Mouse (Mus musculus): ENCODE results near the gene Endov. TPM values are rescaled to one million over a fixed set of nuclear protein-coding genes. Genes with fewer than 3 reads are reported as not detected.
A peak's percentile ranks its signal among the peaks of the same experiment; 100 is the strongest.

Endov gene
- polyA plus RNA-seq, 1 experiment from 2014 or later = 15.7 TPM

GRCm38 (mm10) chr11:119545281-119545680, 54.1 kb downstream of the Endov start:
- 55% methylated on average over 3 of the region's 3 CpGs for WGBS

DNA sequence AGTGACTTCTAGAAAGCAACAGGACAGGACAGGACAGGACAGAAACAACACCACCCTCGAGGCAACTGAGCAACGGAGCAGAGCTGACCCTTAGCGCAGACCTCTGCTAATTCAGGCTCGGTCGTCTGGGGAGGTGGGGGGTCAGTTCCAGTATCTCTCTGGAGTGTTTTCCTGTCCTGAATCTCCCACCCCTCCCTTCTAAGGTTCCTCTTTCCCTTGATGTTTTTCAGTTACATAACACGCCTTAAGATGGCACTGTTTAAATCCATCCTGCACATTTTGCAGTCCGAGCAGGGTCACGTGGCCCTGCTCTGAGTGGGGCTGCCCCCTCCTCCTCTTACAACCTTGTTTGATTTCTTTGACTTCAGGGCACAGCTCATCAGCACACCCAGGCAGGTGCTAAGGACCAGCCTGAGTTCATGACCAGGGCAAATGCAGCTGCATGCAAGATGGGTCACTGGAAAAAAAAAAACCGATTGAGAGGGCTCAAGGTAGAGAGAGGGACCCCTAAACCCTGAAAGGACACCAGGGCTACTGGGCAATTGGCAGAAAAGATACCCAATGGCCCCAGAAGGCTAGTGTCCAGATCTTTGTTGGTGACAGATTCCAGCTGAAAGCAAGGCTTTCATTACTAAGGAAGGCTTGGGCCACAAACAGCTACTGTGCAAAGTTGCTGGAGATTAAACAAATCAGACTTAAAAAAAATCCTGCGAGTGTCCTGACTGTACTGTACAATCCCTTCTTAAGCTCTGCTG, 54.8 kb downstream of the Endov start:
- H3K36me3 ChIP-seq (ENCODE audit: control insufficient read depth, insufficient read depth, low read length) = no peaks in the 10 kb centered on the region
- H3K27me3 ChIP-seq (ENCODE audit: control insufficient read depth, insufficient read depth, low read length) = peaks cover 40% of the 10 kb centered on the region
- H3K9ac ChIP-seq (replicated peaks; ENCODE audit: low read depth, low read length) = no peak overlapping the region
- no peaks in the 10 kb centered on the region for H3K9me3 ChIP-seq (ENCODE audit: control insufficient read depth, low read depth, low read length)
- ATAC-seq (ENCODE audit: insufficient number of reproducible peaks, insufficient read depth, low FRiP score, low read depth) = no peak
- H3K4me1 ChIP-seq (ENCODE audit: control insufficient read depth, insufficient read depth, low read length) = peaks cover 30% of the 10 kb centered on the region
- peak overlapping the region; percentile 99; the same call in 1 of the 2 replicates for H3K4me2 ChIP-seq (replicated peaks; ENCODE audit: low read depth, low read length)
- WGBS = 8% methylated on average over 10 of the region's 10 CpGs
- no peak overlapping the region for H3K27ac ChIP-seq (ENCODE audit: low read length)
- H3K4me3 ChIP-seq (ENCODE audit: low read depth, low read length) = no peak overlapping the region

More at GRCm38 (mm10) chr11:119545281-119545680, 54.1 kb downstream of the Endov start:
- Histone ChIP-seq H3K36me3 (ENCODE audit: control insufficient read depth, insufficient read depth, low read length) (no peaks in the 10 kb centered on the region), H3K9me3 (ENCODE audit: control insufficient read depth, low read depth, low read length) (no peaks in the 10 kb centered on the region), H3K27me3 (ENCODE audit: control insufficient read depth, insufficient read depth, low read length) (peaks cover 34% of the 10 kb centered on the region), H3K4me1 (ENCODE audit: control insufficient read depth, insufficient read depth, low read length) (peaks cover 30% of the 10 kb centered on the region), H3K27ac (ENCODE audit: low read length) (no peak overlapping the region), H3K9ac (replicated peaks; ENCODE audit: low read depth, low read length) (no peak overlapping the region), H3K4me2 (replicated peaks; ENCODE audit: low read depth, low read length) (no peak overlapping the region), H3K4me3 (ENCODE audit: low read depth, low read length) (no peak overlapping the region)
- no peak for ATAC-seq (ENCODE audit: insufficient number of reproducible peaks, insufficient read depth, low FRiP score, low read depth)

GRCm38 (mm10) chr11:119546496-119547182, 55.5 kb downstream of the Endov start:
- peaks cover 30% of the 10 kb centered on the region for H3K4me1 ChIP-seq (ENCODE audit: control insufficient read depth, insufficient read depth, low read length)
- ATAC-seq (ENCODE audit: insufficient number of reproducible peaks, insufficient read depth, low FRiP score, low read depth) = no peak
- H3K9ac ChIP-seq (replicated peaks; ENCODE audit: low read depth, low read length) = no peak overlapping the region
- H3K27ac ChIP-seq (ENCODE audit: low read length) = no peak overlapping the region
- WGBS = 2% methylated on average over 44 of the region's 46 CpGs
- H3K36me3 ChIP-seq (ENCODE audit: control insufficient read depth, insufficient read depth, low read length) = no peaks in the 10 kb centered on the region
- no peaks in the 10 kb centered on the region for H3K9me3 ChIP-seq (ENCODE audit: control insufficient read depth, low read depth, low read length)
- peak overlapping the region; percentile 57 for H3K4me3 ChIP-seq (ENCODE audit: low read depth, low read length)
- peak overlapping the region; percentile 99 for H3K4me2 ChIP-seq (replicated peaks; ENCODE audit: low read depth, low read length)
- peaks cover 42% of the 10 kb centered on the region for H3K27me3 ChIP-seq (ENCODE audit: control insufficient read depth, insufficient read depth, low read length)

GRCm38 (mm10) chr11:119547183-119547921, 56.2 kb downstream of the Endov start, which contains the start of gene Nptx1:
Gene Nptx1 (minus strand): TSS chr11:119547753.
- no peak within 1 kb of the TSS for H3K27ac ChIP-seq (ENCODE audit: low read length)
- peak within 1 kb of the TSS; percentile 36; the same call in 1 of the 2 replicates for H3K9ac ChIP-seq (replicated peaks; ENCODE audit: low read depth, low read length)
- peak within 1 kb of the TSS; percentile 99 for H3K4me2 ChIP-seq (replicated peaks; ENCODE audit: low read depth, low read length)
- WGBS = under 1% methylated on average over 72 of the region's 90 CpGs
- peaks cover 30% of the 10 kb centered on the region for H3K4me1 ChIP-seq (ENCODE audit: control insufficient read depth, insufficient read depth, low read length)
- ATAC-seq (ENCODE audit: insufficient number of reproducible peaks, insufficient read depth, low FRiP score, low read depth) = peak; percentile 25; the same call in 1 of the 2 replicates
- H3K9me3 ChIP-seq (ENCODE audit: control insufficient read depth, low read depth, low read length) = no peaks in the 10 kb centered on the region
- peak within 1 kb of the TSS; percentile 57 for H3K4me3 ChIP-seq (ENCODE audit: low read depth, low read length)
- H3K36me3 ChIP-seq (ENCODE audit: control insufficient read depth, insufficient read depth, low read length) = no peaks in the 10 kb centered on the region
- H3K27me3 ChIP-seq (ENCODE audit: control insufficient read depth, insufficient read depth, low read length) = peaks cover 42% of the 10 kb centered on the region

GRCm38 (mm10) chr11:119547951-119548591, 56.9 kb downstream of the Endov start:
- 1% methylated on average over 38 of the region's 39 CpGs for WGBS
- Histone ChIP-seq H3K4me1 (ENCODE audit: control insufficient read depth, insufficient read depth, low read length) (peaks cover 35% of the 10 kb centered on the region), H3K27ac (ENCODE audit: low read length) (no peak overlapping the region), H3K27me3 (ENCODE audit: control insufficient read depth, insufficient read depth, low read length) (peaks cover 42% of the 10 kb centered on the region), H3K4me3 (ENCODE audit: low read depth, low read length) (peak overlapping the region; percentile 57), H3K9me3 (ENCODE audit: control insufficient read depth, low read depth, low read length) (no peaks in the 10 kb centered on the region), H3K36me3 (ENCODE audit: control insufficient read depth, insufficient read depth, low read length) (no peaks in the 10 kb centered on the region), H3K9ac (replicated peaks; ENCODE audit: low read depth, low read length) (peak overlapping the region; percentile 36; the same call in 1 of the 2 replicates), H3K4me2 (replicated peaks; ENCODE audit: low read depth, low read length) (peak overlapping the region; percentile 99)
- no peak for ATAC-seq (ENCODE audit: insufficient number of reproducible peaks, insufficient read depth, low FRiP score, low read depth)

- Histone ChIP-seq H3K4me3 (ENCODE audit: low read depth, low read length) (peak overlapping the region; percentile 57), H3K9me3 (ENCODE audit: control insufficient read depth, low read depth, low read length) (no peaks in the 10 kb centered on the region), H3K27me3 (ENCODE audit: control insufficient read depth, insufficient read depth, low read length) (peaks cover 42% of the 10 kb centered on the region), H3K36me3 (ENCODE audit: control insufficient read depth, insufficient read depth, low read length) (no peaks in the 10 kb centered on the region), H3K4me1 (ENCODE audit: control insufficient read depth, insufficient read depth, low read length) (peaks cover 35% of the 10 kb centered on the region), H3K27ac (ENCODE audit: low read length) (no peak overlapping the region), H3K4me2 (replicated peaks; ENCODE audit: low read depth, low read length) (peak overlapping the region; percentile 99), H3K9ac (replicated peaks; ENCODE audit: low read depth, low read length) (0 out of 2 replicates have a peak overlapping the region, but pooled peaks have one; percentile 10)
- WGBS = 1% methylated on average over 37 of the region's 37 CpGs
- no peak for ATAC-seq (ENCODE audit: insufficient number of reproducible peaks, insufficient read depth, low FRiP score, low read depth)
Observed at GRCm38 (mm10) chr11:119548741-119549370, 57.7 kb downstream of the Endov start.

DNA sequence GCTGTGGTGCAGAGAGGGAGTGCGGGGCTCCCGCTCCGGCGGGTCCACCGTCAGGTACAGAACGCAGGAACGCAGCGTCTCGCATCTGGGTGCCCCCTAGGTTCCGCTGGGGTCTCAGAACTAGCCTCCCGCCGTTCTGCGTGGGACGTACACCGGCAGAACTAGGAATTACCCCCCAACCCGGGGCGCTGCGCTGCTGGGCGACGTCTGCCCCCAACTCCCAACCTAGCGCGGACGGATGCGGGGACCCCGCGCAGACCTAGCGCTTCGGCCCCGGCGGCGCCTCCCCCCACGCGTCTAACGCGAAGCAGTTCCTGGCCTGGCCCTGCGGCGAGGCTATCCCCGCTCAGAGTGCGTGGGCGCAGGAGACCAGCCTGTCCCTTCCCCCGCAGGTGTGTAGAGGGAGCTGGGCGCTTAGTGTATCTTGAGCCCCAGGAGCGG, 58.2 kb downstream of the Endov start:
- peak overlapping the region; percentile 99 for H3K4me2 ChIP-seq (replicated peaks; ENCODE audit: low read depth, low read length)
- H3K27ac ChIP-seq (ENCODE audit: low read length) = no peak overlapping the region
- no peak for ATAC-seq (ENCODE audit: insufficient number of reproducible peaks, insufficient read depth, low FRiP score, low read depth)
- H3K9ac ChIP-seq (replicated peaks; ENCODE audit: low read depth, low read length) = 0 out of 2 replicates have a peak overlapping the region, but pooled peaks have one; percentile 10
- peaks cover 42% of the 10 kb centered on the region for H3K27me3 ChIP-seq (ENCODE audit: control insufficient read depth, insufficient read depth, low read length)
- H3K9me3 ChIP-seq (ENCODE audit: control insufficient read depth, low read depth, low read length) = no peaks in the 10 kb centered on the region
- peaks cover 35% of the 10 kb centered on the region for H3K4me1 ChIP-seq (ENCODE audit: control insufficient read depth, insufficient read depth, low read length)
- WGBS = under 1% methylated on average over 43 of the region's 43 CpGs
- H3K4me3 ChIP-seq (ENCODE audit: low read depth, low read length) = peak overlapping the region; percentile 57
- H3K36me3 ChIP-seq (ENCODE audit: control insufficient read depth, insufficient read depth, low read length) = no peaks in the 10 kb centered on the region

All from stomach, embryonic 14.5 days (tissue).